Mouse (Mus musculus) stomach, embryonic 14.5 days (tissue): ENCODE results near the gene Acaa1a. TPM values are rescaled to one million over a fixed set of nuclear protein-coding genes. Genes with fewer than 3 reads are reported as not detected.
A peak's percentile ranks its signal among the peaks of the same experiment; 100 is the strongest.
"Not testable (repeated sequence)": the region's sequence is repeated elsewhere in the genome, so short reads cannot be mapped to it uniquely, and the experiment has no call there.

Experiments
- ATAC-seq: fragments of 200-750 bp; cut with Nextera tagmentation; 2 replicates; pipeline ENCODE4 v1.8.0; 2017; ENCODE audit warnings: low read depth, moderate TSS enrichment; ENCODE audit not compliant: insufficient number of reproducible peaks, insufficient read depth, low FRiP score
- H3K27ac ChIP-seq: fragments of 300-500 bp; sonication (generic); 2 replicates; pipeline ENCODE4 v1.5.1; 2014; ENCODE audit warnings: mild to moderate bottlenecking, low read length, moderate library complexity, mixed read lengths
- H3K27me3 ChIP-seq: fragments of 300-500 bp; sonication (generic); 2 replicates; pipeline ENCODE4 v1.6.1; 2014; ENCODE audit warnings: low read length, control low read depth, mixed read lengths; ENCODE audit not compliant: control insufficient read depth, insufficient read depth
- H3K36me3 ChIP-seq: fragments of 300-500 bp; sonication (generic); 2 replicates; pipeline ENCODE4 v1.6.1; 2014; ENCODE audit warnings: mild to moderate bottlenecking, control low read depth, low read length, moderate library complexity, mixed read lengths; ENCODE audit not compliant: control insufficient read depth, insufficient read depth
- H3K4me1 ChIP-seq: fragments of 300-500 bp; sonication (generic); 2 replicates; pipeline ENCODE4 v1.6.1; 2014; ENCODE audit warnings: low read length, control low read depth, mixed read lengths; ENCODE audit not compliant: control insufficient read depth, insufficient read depth
- H3K4me2 ChIP-seq: fragments of 300-500 bp; sonication (generic); replicated peaks from 2 replicates; pipeline ENCODE4 v1.6.1; 2014; ENCODE audit warnings: low read depth, low read length, control low read depth
- H3K4me3 ChIP-seq: fragments of 300-500 bp; sonication (generic); 2 replicates; pipeline ENCODE4 v1.5.1; 2014; ENCODE audit warnings: low read depth, low read length, control low read depth
- H3K9ac ChIP-seq: fragments of 300-500 bp; sonication (generic); replicated peaks from 2 replicates; pipeline ENCODE4 v1.6.1; 2014; ENCODE audit warnings: low read depth, mild to moderate bottlenecking, control low read depth, low read length, moderate library complexity, mixed read lengths
- H3K9me3 ChIP-seq: fragments of 300-500 bp; sonication (generic); 2 replicates; pipeline ENCODE4 v1.6.1; 2016; ENCODE audit warnings: low read depth, low read length, control low read depth; ENCODE audit not compliant: control insufficient read depth
- WGBS: fragments of 180-500 bp; shearing (Covaris S2); extraction: QIAGEN DNeasy Blood & Tissue Kit; methylation state at CpG from one replicate; pipeline ENCODE4 v1.1.7; 2014; 5-methylcytosine and 5-hydroxymethylcytosine counted together
- polyA plus RNA-seq: library from polyadenylated mRNA; unstranded; fragments of >200 nt; fragmentation: Nextera tagmentation; extraction: Ambion mirVana; gene quantifications from 2 replicates; pipeline ENCODE4 v1.2.1, GENCODE M21; 2014

Gene Acaa1a
- polyA plus RNA-seq, 1 experiment from 2014 or later, result 101 TPM

- Histone ChIP-seq H3K4me3 (peak overlapping the region; percentile 70), H3K4me1 (no peaks in the 10 kb centered on the region), H3K27me3 (no peaks in the 10 kb centered on the region), H3K4me2 (peak overlapping the region; percentile 85), H3K9me3 (no peaks in the 10 kb centered on the region), H3K27ac (no peak overlapping the region), H3K9ac (peak overlapping the region; percentile 57), H3K36me3 (no peaks in the 10 kb centered on the region)
- WGBS, result 40% methylated on average over 9 of the region's 9 CpGs
- ATAC-seq, result no peak
Observed at GRCm38 (mm10) chr9:119358058-119358429, 18.6 kb downstream of the Acaa1a start.

- WGBS, result 86% methylated on average over 5 of the region's 5 CpGs
Observed at GRCm38 (mm10) chr9:119361416-119361815, 21.9 kb downstream of the Acaa1a start.

GRCm38 (mm10) chr9:119363229-119363628 is 23.8 kb downstream of the Acaa1a start:
- H3K4me1 ChIP-seq, result no peaks in the 10 kb centered on the region
- H3K27ac ChIP-seq, result no peak overlapping the region
- no peak for ATAC-seq
- H3K4me2 ChIP-seq, result no peak overlapping the region
- no peak overlapping the region for H3K4me3 ChIP-seq
- WGBS, result 81% methylated on average over 12 of the region's 12 CpGs
- H3K27me3 ChIP-seq, result no peaks in the 10 kb centered on the region
- no peak overlapping the region for H3K9ac ChIP-seq
- no peaks in the 10 kb centered on the region for H3K9me3 ChIP-seq
- no peaks in the 10 kb centered on the region for H3K36me3 ChIP-seq

More at GRCm38 (mm10) chr9:119361416-119361815, 21.9 kb downstream of the Acaa1a start:
- Histone ChIP-seq H3K9ac (no peak overlapping the region), H3K4me2 (no peak overlapping the region), H3K27ac (no peak overlapping the region), H3K4me1 (no peaks in the 10 kb centered on the region), H3K27me3 (no peaks in the 10 kb centered on the region), H3K36me3 (no peaks in the 10 kb centered on the region), H3K4me3 (no peak overlapping the region), H3K9me3 (no peaks in the 10 kb centered on the region)
- ATAC-seq, result no peak

GRCm38 (mm10) chr9:119365284-119365683 is 25.8 kb downstream of the Acaa1a start, which contains the start of gene Slc22a14:
Slc22a14 (minus strand) TSS chr9:119365553.
- no peak within 1 kb of the TSS for H3K27ac ChIP-seq
- WGBS, result 65% methylated on average over 7 of the region's 7 CpGs
- ATAC-seq, result no peak
- H3K9me3 ChIP-seq, result no peaks in the 10 kb centered on the region
- no peaks in the 10 kb centered on the region for H3K36me3 ChIP-seq
- no peak within 1 kb of the TSS for H3K4me3 ChIP-seq
- no peaks in the 10 kb centered on the region for H3K4me1 ChIP-seq
- H3K9ac ChIP-seq, result no peak within 1 kb of the TSS
- H3K27me3 ChIP-seq, result no peaks in the 10 kb centered on the region
- H3K4me2 ChIP-seq, result no peak within 1 kb of the TSS

GRCm38 (mm10) chr9:119368367-119368766 is 28.9 kb downstream of the Acaa1a start:
- Histone ChIP-seq H3K4me2 (no peak overlapping the region), H3K27me3 (no peaks in the 10 kb centered on the region), H3K4me3 (no peak overlapping the region), H3K36me3 (no peaks in the 10 kb centered on the region), H3K9me3 (no peaks in the 10 kb centered on the region), H3K27ac (no peak overlapping the region), H3K9ac (no peak overlapping the region), H3K4me1 (no peaks in the 10 kb centered on the region)
- 90% methylated on average over 3 of the region's 3 CpGs for WGBS
- ATAC-seq, result no peak

GRCm38 (mm10) chr9:119370770-119371169 is 31.3 kb downstream of the Acaa1a start:
- not testable (repeated sequence) for H3K4me3 ChIP-seq, H3K27me3 ChIP-seq, H3K4me1 ChIP-seq, ATAC-seq, H3K4me2 ChIP-seq, H3K9ac ChIP-seq, H3K36me3 ChIP-seq, H3K27ac ChIP-seq, H3K9me3 ChIP-seq
- 88% methylated on average over 4 of the region's 4 CpGs for WGBS

- no peak overlapping the region for H3K4me3 ChIP-seq
- no peak overlapping the region for H3K27ac ChIP-seq
- ATAC-seq, result no peak
- no peaks in the 10 kb centered on the region for H3K36me3 ChIP-seq
- H3K9me3 ChIP-seq, result no peaks in the 10 kb centered on the region
- no peaks in the 10 kb centered on the region for H3K4me1 ChIP-seq
- no peak overlapping the region for H3K9ac ChIP-seq
- 58% methylated on average over 4 of the region's 4 CpGs for WGBS
- H3K4me2 ChIP-seq, result no peak overlapping the region
- no peaks in the 10 kb centered on the region for H3K27me3 ChIP-seq
Observed at GRCm38 (mm10) chr9:119371251-119371650, 31.8 kb downstream of the Acaa1a start.

GRCm38 (mm10) chr9:119375008-119375407 is 35.5 kb downstream of the Acaa1a start:
- no peaks in the 10 kb centered on the region for H3K4me1 ChIP-seq
- H3K4me3 ChIP-seq, result no peak overlapping the region
- no peak overlapping the region for H3K27ac ChIP-seq
- ATAC-seq, result no peak
- no peak overlapping the region for H3K4me2 ChIP-seq
- 62% methylated on average over 3 of the region's 3 CpGs for WGBS
- H3K9me3 ChIP-seq, result no peaks in the 10 kb centered on the region
- H3K27me3 ChIP-seq, result no peaks in the 10 kb centered on the region
- H3K9ac ChIP-seq, result no peak overlapping the region
- H3K36me3 ChIP-seq, result no peaks in the 10 kb centered on the region; the same call in 1 of the 2 replicates

- Histone ChIP-seq H3K27me3 (no peaks in the 10 kb centered on the region), H3K36me3 (no peaks in the 10 kb centered on the region; the same call in 1 of the 2 replicates), H3K27ac (no peak overlapping the region), H3K4me1 (no peaks in the 10 kb centered on the region), H3K4me2 (no peak overlapping the region), H3K4me3 (no peak overlapping the region), H3K9me3 (no peaks in the 10 kb centered on the region), H3K9ac (no peak overlapping the region)
- ATAC-seq, result no peak
- 57% methylated on average over 6 of the region's 6 CpGs for WGBS
Observed at GRCm38 (mm10) chr9:119375556-119375955, 36.1 kb downstream of the Acaa1a start.
